Mouse (Mus musculus) MEL-GATA-1-ER (cell line): Measurements from ENCODE around the gene Atxn1.

Experiments used
- DNase-seq: peaks from one replicate; pipeline ENCODE4 v3.0.0-alpha.2; 2012; ENCODE audit warnings: low read depth; ENCODE audit errors: extremely low read depth

The Atxn1 gene

DNA sequence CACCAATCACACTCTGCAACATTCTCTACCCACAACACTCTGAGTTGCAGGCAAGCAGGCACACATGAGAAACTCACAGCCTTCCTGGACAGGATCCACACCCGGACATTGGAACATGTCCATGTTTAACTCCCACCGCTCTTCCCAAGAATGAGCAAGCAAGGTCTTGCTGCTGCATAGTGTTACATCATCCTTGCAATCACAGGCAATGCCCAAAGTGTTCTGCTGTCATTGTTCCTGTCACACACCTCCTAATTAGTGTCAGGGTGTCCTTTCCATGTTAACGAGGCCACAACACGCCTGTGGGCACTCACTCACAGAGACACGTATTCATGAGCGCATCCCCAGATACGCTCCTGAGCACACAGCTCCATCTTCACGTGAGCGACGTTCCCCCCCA lies 181.1 kb downstream of the Atxn1 start:
- DNase-seq = no peak

DNA sequence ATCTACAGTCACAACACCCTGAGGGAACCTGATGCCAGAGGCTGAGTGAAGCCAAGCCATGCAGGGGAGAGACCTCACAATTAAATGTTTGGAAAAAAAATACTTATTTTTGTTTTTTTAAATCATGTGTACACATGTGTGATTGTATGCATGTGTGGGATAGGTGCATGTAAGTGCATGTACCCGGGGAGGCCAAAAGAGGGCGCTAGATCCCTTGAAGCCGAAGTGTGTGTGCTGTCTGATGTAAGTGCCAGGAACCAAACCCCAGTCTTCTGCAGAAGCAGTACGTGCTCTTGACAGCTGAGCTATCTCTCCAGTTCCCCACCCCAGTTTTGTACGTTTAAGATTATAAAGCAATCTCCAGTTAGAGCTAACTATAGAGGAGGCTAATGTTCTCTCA lies 186.1 kb downstream of the Atxn1 start:
- DNase-seq = no peak

GRCm38 (mm10) chr13:45778171-45778570 lies 186.6 kb downstream of the Atxn1 start:
- DNase-seq = no peak

DNA sequence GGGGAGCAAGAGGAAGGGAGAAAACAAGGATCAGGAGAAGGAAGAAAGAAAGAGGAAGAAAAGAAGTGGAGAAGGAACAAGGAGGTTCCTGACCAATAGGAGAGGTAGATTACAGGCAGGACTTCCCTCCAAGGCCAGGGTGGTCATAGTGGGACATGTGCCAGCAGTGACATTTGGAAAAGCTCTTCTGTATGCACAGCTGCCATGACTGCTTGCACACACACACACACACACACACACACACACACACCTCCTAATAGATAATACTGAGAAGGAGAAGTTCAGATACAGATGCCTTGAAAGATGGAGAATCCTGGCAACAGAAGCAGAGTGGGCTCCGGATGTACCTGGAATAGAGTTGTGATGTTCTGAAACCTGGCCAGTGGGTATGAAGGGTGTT lies 189.3 kb downstream of the Atxn1 start:
- peak; percentile 6 for DNase-seq

- no peak for DNase-seq
These were observed 191.2 kb downstream of the Atxn1 start for GRCm38 (mm10) chr13:45773381-45774168.

GRCm38 (mm10) chr13:45769757-45770156 lies 195.1 kb downstream of the Atxn1 start:
- no peak for DNase-seq

DNA sequence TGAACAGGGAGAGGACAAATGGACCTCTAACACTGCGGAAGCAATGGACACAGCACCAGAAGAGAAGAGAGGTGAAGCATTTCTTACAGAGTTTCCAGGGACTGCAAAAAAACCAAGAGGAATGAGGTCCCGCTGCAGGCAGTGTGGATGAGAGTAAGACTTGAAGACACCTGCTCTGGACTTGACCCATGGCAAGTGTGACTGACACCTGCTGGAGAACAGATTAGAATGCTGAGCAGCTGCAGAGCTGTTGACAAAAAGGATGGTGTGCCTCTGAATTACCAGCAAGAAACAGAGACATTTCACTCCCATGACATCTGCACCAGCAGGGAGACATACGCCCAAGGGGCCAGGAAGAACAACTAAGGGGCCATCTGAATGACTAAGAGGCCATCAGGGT lies 196.6 kb downstream of the Atxn1 start:
- DNase-seq = no peak

GRCm38 (mm10) chr13:45764354-45764753 lies 200.5 kb downstream of the Atxn1 start:
- DNase-seq = no peak

- no peak for DNase-seq
These were observed 202.5 kb downstream of the Atxn1 start for GRCm38 (mm10) chr13:45762278-45762677.

DNA sequence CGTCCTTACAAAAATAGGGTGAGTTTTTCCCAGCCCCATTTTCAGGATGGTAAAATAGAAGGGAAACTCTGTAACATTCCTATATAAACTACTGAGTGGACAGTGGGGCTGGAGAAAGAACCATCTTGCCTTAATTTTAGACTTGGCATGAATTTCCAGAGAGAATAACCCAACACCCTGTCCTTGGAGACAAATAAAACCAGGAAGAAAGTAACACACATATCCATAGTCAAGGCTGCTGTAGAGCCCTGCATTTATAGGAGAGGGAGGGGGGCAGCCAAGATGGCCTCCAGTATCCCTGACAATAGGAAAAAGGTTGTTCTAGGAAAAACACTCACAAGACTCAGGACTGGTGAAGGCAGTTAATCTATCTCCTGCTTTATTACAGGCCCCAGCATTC lies 210.3 kb downstream of the Atxn1 start:
- DNase-seq = no peak

DNA sequence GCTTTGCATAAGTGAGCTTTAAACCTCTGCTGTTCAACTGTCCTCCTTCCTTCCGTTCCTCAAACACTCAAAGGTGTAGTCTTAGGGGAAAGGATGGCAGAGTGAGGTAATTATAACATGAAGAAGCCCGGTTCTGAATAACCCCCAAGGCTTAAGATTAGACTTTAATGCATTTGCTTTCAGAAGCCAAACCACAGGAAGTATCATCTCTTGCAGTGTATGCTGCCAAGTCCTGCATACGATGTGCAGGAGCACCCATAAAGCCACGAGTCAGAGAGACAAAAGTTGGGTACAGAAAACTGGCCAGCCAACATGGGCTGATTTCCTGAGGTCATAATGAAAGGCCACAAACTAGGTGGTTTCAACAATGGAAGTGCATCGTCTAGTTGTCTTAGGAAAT lies 212.3 kb downstream of the Atxn1 start:
- DNase-seq = no peak

- DNase-seq = no peak
These were observed 213.6 kb downstream of the Atxn1 start for GRCm38 (mm10) chr13:45751231-45751630.

DNA sequence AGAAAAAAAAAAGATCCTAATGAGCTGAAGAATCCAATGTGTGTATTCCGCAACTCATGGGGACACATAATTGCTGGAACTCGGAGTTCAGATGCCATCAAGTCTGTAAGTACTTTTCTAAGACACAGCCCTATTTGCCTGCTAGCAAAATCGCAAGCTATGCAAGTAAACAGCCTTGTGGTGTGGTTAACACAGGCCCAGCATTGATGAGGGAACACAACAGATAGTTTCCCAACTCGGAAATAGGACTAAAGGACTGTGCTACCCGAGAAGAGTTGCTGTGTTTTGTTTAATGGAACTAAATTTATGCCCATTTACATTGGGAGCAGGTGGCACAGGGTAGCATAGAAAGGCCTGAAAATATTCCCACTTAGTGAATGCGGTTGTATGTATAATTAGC lies 214.2 kb downstream of the Atxn1 start:
- no peak for DNase-seq

GRCm38 (mm10) chr13:45749937-45750336 lies 214.9 kb downstream of the Atxn1 start:
- DNase-seq = peak; percentile 91

- DNase-seq = no peak
These were observed 215.6 kb downstream of the Atxn1 start for GRCm38 (mm10) chr13:45749222-45749621.

GRCm38 (mm10) chr13:45748691-45749090 lies 216.1 kb downstream of the Atxn1 start:
- DNase-seq = no peak

DNA sequence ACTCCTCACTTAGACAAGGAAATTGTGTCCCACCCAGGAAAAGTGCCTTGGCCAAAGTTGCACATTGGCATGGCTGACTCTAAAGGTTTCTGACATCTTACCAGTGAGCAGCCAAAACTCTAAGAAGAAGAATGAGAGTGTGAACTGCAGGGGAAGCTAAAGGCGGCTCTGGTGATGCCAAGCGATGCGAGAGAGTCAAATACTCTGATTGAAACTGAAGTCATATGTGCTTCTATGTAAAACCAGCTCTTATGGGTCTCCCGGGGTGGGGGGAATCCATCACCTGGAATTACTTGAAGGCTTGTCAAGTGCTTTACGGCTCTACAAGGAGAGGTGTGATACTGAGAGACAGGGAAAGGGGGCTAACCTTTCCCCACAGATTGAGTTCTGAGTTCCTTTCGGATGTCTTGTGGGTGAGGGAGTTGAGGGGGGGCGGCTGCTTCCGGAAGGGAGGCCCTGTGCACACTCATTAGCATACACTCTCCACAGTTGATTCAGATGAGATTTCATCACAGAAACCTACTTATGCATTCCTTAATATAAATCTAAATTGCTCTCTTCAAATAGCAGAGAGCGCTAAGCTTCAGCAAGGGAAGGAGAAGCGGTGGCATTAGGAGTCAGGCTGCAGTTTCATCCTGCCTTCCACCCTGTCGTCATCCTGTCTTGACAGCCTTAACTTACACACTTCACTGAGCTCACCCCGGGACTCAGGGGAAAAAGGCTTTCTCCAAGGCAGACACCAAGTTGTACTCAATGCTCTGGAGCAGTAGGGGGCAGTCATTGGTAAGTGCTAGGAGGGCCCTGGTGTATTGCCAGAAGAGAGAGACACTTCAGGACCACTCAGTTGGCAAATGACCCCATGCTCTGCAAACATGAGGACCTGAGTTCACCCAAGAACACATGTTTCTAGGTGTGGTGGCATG lies 218.7 kb downstream of the Atxn1 start:
- DNase-seq = no peak

GRCm38 (mm10) chr13:45744803-45745432 lies 219.9 kb downstream of the Atxn1 start:
- no peak for DNase-seq

- DNase-seq = no peak
These were observed 221.0 kb downstream of the Atxn1 start for GRCm38 (mm10) chr13:45743848-45744247.

DNA sequence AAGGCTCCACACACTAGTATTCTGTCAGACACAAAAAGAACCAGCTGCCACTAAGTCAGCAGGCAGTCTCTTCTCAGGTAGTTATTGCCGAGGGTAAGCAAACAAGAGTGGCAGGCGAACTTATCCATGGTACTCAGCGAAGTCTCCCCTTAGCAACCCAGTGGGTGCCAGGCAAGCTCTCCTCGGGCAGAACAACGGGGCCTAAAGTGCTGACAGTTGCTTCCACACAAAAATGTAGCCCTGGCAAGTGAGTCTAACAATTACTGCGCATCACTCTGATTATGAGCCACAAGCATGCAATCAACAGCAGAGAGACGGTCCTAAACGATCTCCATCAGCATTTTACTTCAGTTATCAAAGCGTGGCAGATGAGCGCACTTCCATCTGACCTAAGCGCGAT lies 224.4 kb downstream of the Atxn1 start:
- DNase-seq = no peak

GRCm38 (mm10) chr13:45736241-45736640 lies 228.6 kb downstream of the Atxn1 start:
- DNase-seq = no peak

DNA sequence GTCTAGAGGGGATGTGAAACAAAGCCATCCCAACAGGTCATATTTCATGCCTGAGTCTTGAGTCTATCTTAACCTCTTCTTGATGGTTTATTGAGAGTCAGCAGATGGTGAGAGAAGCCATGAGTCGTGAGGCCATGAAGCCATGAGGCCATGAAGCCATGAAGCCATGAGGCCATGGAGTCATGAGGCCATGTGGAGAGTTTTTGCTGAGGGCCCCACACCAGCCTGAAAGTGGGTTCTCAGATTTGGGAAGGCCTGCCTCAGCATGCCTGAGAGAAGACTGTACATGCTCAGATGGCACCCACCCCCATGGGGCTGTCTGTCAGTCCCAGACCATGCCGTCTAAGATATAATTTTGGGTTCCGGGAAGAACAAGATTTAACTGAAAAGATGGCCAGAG lies 229.0 kb downstream of the Atxn1 start:
- DNase-seq = no peak
